Mouse (Mus musculus): Measurements from ENCODE around the gene Sv2b. TPM values are rescaled to one million over a fixed set of nuclear protein-coding genes. Genes with fewer than 3 reads are reported as not detected.

Sv2b gene
- 0.01 TPM in 1 of 2 replicates, not detected in the other for polyA plus RNA-seq (2012; rRNA removed)

GRCm38 (mm10) chr7:75308457-75309312 lies at the start of gene Sv2b:
Gene Sv2b, minus strand, starts transcription at chr7:75309262.

Other genes starting within 250 kb of the Sv2b start
- 7.8 and 9.4 TPM in 2 replicates for gene Akap13, start 146.3 kb upstream of the Sv2b start, polyA plus RNA-seq (2012; rRNA removed)